Mouse (Mus musculus): Measurements from ENCODE around the gene Opcml. TPM values are rescaled to one million over a fixed set of nuclear protein-coding genes. Genes with fewer than 3 reads are reported as not detected.

Opcml gene
- total and polyA plus RNA-seq, 2 experiments from 2014 or later, result 71.2 to 128 TPM

- Histone ChIP-seq H3K9ac (replicated peaks; ENCODE audit: low read length, poor library complexity, severe bottlenecking) (no peak overlapping the region), H3K4me3 (ENCODE audit: low read depth, low read length) (no peak overlapping the region)
Observed at GRCm38 (mm10) chr9:28940901-28941300, 1150.3 kb downstream of the Opcml start.

GRCm38 (mm10) chr9:28969455-28969854 is 1178.9 kb downstream of the Opcml start:
- Histone ChIP-seq H3K9me3 (ENCODE audit: low read length) (no peaks in the 10 kb centered on the region), H3K27ac (ENCODE audit: low read depth, low read length) (no peak overlapping the region), H3K4me1 (ENCODE audit: insufficient read depth, low read length) (no peaks in the 10 kb centered on the region), H3K36me3 (ENCODE audit: insufficient read depth, low read length) (no peaks in the 10 kb centered on the region), H3K4me2 (ENCODE audit: low read depth, low read length, poor library complexity, severe bottlenecking) (no peak overlapping the region), H3K9ac (replicated peaks; ENCODE audit: low read length, poor library complexity, severe bottlenecking) (no peak overlapping the region), H3K27me3 (ENCODE audit: insufficient read depth, low read length) (no peaks in the 10 kb centered on the region), H3K4me3 (ENCODE audit: low read depth, low read length) (no peak overlapping the region)
- no peak for ATAC-seq (ENCODE audit: low FRiP score)
- WGBS, result 91% methylated on average over 1 of the region's 1 CpGs
- DNase-seq (ENCODE audit: low spot score), result no peak
- TF ChIP-seq CTCF (IDR thresholded peaks at IDR 0.05), result no peak

More at GRCm38 (mm10) chr9:28940901-28941300, 1150.3 kb downstream of the Opcml start:
- Histone ChIP-seq H3K27me3 (ENCODE audit: insufficient read depth, low read length) (no peaks in the 10 kb centered on the region), H3K36me3 (ENCODE audit: insufficient read depth, low read length) (no peaks in the 10 kb centered on the region), H3K4me1 (ENCODE audit: insufficient read depth, low read length) (no peaks in the 10 kb centered on the region), H3K27ac (ENCODE audit: low read depth, low read length) (no peak overlapping the region), H3K9me3 (ENCODE audit: low read length) (no peaks in the 10 kb centered on the region), H3K4me2 (ENCODE audit: low read depth, low read length, poor library complexity, severe bottlenecking) (no peak overlapping the region)
- ATAC-seq (ENCODE audit: low FRiP score), result no peak
- TF ChIP-seq CTCF (IDR thresholded peaks at IDR 0.05), result no peak
- no peak for DNase-seq (ENCODE audit: low spot score)

Small RNA genes within 50 kb of the gene (microRNA-seq; reads per million reads assigned to microRNA genes)
- not detected for gene Gm44316 (ENCODE audit: borderline number of aligned reads)
